Mouse (Mus musculus): Measurements from ENCODE around the gene Cd3d.
"Not testable (repeated sequence)": the region's sequence is repeated elsewhere in the genome, so short reads cannot be mapped to it uniquely, and the experiment has no call there.

Gene Cd3d

GRCm38 (mm10) chr9:44981676-44982075, at the start of gene Cd3d:
Cd3d (plus strand) TSS chr9:44981786.
- DNase-seq, result no peak

DNA sequence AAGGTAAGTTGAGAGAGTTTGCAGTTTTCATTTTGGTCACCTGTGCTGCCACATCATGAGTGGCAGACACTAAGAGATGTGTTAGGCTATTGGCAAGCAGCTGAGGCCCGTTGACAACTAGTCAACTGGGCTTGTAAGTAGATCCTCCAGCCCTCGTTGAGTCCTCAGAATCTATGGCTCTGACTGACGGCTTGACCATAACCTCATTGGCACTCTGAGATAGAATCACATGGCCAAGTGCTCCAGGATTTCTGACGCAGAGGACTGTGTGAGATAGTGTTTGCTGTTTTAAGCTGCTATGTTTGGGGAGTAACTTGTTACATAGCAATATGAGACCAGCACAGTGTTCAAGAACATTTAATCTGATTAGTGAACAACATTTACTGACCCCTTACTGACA, 39.8 kb upstream of the Cd3d start:
- DNase-seq, result peak; percentile 96

- DNase-seq, result peak; percentile 94
These were observed 39.2 kb upstream of the Cd3d start for GRCm38 (mm10) chr9:44942421-44942820.

GRCm38 (mm10) chr9:44946185-44946695, 35.3 kb upstream of the Cd3d start:
- peak; percentile 91 for DNase-seq

DNA sequence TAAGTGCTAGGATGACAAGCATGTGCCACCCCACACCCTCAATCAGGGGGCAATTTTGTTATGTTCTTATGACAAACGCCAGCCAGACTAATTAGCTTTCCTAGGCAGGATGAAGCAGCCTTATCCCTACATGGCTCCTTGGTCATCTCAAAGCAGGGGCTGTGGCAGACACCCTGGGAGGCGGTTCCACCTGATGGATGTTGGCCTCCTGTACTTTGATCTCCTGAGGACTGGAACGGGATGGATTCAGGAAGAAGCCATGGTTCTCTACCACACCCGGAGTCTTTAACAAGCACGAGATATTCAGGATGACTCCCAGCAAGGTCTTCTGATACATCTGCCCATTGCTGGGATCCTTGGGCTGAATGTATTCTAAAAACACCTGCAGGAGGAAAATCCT, 33.8 kb upstream of the Cd3d start:
- DNase-seq, result no peak

DNA sequence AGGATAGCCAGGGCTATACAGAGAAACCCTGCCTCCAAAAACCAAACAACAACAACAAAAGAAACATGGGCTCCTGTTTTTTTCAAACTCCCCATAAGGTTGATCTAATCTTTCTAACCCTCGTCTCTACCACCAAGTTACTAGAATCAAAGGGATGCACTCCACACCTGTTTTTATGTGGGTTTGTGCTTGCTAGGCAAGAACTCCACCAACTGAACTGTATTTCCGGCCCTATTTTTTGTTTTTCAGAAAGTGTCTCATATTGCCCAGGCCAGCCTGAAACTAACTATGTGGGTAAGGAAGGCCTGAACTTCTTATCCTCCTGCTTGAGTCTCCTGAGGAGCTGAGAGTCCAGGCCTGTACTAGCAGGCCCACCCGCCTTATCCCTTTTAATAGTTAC, 27.2 kb upstream of the Cd3d start:
- no peak for DNase-seq

DNA sequence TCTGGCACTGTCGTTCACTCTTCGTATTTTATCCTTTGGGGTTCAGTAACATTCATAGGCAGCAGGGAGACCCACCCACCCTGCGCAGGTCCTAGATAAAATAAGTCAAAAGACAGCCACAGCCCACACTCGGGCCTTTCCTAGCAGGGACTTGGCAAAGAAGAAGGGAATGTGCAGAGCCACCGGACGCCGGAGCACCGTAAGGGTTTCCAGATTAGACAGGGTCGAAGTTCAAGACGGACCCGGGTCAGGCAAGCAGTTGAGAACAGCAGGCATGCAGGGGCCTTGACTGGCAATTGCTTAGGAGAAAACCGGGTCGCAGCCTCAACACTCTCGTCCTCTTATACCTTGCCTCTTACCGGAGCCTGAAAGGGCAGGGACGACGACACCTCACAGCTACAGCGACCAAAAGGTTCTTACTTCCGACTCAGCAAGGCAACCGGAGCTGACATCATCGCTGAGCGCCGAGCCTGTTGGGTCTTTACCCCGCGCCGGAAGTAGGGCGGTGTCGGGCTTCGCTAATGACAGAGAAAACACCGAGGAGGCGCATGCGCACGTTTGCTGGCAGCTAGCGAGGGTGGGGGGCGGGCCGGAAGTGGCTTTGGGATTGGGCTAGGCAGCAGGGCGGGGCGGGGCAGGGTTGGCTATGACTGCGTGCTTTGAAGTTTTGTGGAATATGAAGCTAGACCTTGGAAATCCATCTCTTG, 16.3 kb upstream of the Cd3d start, which contains the start of gene Ube4a:
Ube4a (minus strand) TSS at position 475 of the 707 bp plus-strand sequence.
- peak; percentile 100 for DNase-seq

DNA sequence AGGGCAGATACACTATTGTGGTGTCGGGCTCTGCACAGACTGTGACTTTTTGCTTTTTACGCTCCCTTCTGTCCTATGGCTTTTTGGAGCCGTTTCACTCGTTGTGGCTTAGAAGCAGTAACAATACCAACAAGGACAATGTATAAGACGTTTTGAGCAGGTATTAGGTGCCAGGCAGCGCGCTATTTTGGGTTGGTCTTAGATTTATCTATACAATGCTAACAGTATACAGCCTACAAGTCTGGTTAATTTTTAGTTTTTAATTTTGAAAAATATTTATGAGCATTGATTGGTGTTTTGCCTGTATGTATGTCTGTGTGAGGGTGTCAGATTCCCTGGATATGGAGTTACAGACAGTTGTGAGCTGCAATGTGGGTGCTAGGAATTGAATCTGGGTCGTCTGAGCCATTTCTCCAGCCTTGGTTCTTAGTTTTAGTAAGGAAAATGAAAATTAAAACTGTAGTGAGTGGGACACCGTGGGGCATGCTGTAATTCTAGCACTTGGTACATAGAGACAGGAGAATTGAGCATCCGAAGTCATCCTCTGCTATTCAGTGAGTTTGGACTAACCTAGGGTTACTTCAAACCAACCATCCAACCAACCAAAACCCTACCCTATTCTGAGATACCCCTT, 15.6 kb upstream of the Cd3d start:
- DNase-seq, result no peak

- DNase-seq, result peak; percentile 97
These were observed 14.8 kb upstream of the Cd3d start for GRCm38 (mm10) chr9:44966815-44967242.

GRCm38 (mm10) chr9:44967763-44968162, 13.8 kb upstream of the Cd3d start:
- not testable (repeated sequence) for DNase-seq

- no peak for DNase-seq
These were observed 12.1 kb upstream of the Cd3d start for GRCm38 (mm10) chr9:44969450-44969849.

DNA sequence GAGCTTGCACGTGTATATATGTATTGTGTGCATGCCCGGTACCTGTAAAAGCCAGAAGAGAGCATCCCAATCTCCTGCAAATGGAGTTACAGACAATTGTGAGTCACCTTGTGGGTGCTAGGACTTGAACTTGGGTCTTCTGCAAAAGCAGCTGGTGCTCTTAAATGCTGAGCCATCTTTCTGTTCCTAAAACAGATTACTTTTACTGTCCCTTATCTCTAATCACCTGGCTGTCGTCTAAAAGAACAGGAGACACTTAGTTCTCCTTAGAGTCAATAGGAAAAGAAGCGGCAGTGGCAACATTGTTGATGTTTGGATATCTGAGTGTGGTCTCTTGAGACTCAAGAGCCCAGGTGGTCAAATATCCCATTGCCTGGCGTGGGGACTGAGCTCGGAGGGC, 3.8 kb upstream of the Cd3d start:
- DNase-seq, result no peak

DNA sequence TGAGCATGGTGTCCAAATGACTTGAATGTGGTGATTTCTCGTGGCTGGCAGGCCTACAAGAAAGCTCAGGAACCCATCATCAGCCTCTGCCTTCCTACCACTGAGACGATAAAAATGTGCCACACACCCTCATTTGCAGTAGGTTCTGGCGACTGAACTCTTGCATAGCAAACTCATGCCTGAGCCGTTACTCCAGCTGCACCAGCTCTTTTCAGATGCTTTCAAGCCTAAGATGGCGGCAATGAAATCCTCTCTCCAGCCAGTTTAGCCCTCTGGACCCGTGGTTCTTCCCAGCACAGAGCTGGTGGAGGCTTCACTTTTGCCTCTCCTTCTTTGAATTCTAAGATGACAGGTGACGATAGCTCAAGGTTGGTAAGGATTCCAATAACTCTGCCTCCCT, 1.8 kb upstream of the Cd3d start:
- no peak for DNase-seq

- DNase-seq, result no peak
These were observed 1.3 kb upstream of the Cd3d start, which contains the start of gene Cd3g for GRCm38 (mm10) chr9:44980242-44980641. Cd3g (minus strand) TSS chr9:44980431.

- no peak for DNase-seq
These were observed 482 bp upstream of the Cd3d start for GRCm38 (mm10) chr9:44981104-44981503.

- no peak for DNase-seq
These were observed 495 bp downstream of the Cd3d start for GRCm38 (mm10) chr9:44982081-44982480.

DNA sequence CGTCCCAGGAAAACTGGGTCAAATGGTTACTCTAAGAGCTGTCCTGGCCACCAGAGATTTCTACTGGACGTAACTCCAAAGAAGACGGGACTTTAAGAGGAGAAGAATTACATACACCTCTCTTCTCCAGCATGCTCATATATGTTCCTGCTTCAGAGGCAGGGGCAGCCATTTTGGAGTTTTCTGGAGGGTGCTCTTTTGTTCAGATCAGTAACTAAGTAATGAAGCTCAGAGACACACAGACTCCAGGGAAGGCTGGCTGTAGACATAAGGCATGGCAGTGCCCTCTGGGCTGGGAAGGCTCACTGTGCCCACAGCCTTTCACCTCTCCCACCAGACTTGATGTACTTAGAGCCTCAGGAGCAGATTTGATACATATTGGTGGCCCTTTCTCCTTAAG, 945 bp downstream of the Cd3d start:
- no peak for DNase-seq

DNA sequence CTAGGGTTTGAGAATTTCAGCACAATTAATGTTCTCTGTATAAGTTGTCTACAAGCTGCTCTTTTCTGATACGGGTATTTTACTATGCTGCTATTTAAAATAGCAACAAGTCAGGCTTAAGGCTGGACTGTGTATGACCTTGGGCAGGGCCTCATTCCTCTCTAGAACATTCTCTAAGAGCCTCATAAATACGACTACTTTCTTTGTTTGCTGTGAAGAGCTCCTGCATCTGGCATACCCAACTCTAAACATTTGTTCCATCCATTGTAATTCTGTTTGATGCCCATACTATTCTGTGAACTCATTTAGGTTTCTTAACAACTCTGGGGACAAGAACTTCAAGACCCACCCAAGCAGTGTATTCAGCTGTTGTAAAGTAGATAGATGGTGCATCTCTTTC, 1.4 kb downstream of the Cd3d start:
- DNase-seq, result no peak

DNA sequence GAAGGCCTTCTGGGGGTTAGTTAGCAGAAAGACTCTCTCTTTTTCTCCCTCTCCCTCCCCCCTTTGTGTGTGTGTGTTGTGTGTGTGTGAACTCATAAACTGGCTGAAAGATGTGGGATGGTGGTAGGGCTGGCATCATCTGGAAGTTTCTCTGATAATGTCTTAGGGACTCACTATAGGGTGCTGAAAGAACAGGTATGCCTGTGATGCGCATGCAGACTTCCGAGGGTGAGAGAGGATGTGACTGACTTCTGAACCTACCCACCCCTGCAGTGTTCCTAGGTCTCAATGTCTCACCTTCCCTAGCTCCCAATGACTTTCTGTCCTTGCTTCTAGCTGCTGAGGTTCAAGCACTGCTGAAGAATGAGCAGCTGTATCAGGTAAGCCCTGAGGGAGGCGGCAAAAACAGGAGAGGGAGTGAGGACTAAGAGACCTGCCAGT, 4.2 kb downstream of the Cd3d start:
- no peak for DNase-seq

DNA sequence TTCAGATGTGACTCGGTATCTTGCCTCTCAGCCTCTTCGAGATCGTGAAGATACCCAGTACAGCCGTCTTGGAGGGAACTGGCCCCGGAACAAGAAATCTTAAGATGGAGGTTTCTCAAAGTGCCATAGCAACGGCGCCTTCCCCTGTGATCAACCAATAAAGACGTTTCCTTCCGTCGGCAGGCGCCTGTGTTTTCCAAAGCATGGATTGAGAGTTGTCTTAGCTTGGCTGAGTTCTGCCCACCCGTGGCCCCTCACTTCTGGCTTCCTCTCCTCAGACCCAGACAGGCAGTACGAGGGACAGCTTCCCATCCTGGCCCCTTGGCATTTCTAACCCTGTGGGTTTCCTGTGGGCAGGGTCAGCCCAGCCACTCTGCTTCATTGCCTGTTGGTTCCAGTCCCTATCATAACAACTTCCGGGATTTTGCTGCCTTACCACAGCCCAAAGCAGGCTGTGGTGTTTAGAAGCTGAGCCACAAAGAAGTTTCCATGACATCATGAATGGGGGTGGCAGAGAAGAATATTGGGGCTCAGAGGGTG, 4.7 kb downstream of the Cd3d start:
- DNase-seq, result peak; percentile 96

- DNase-seq, result no peak
These were observed 5.4 kb downstream of the Cd3d start for GRCm38 (mm10) chr9:44986976-44987375.

- no peak for DNase-seq
These were observed 10.2 kb downstream of the Cd3d start for GRCm38 (mm10) chr9:44991821-44992220.

DNA sequence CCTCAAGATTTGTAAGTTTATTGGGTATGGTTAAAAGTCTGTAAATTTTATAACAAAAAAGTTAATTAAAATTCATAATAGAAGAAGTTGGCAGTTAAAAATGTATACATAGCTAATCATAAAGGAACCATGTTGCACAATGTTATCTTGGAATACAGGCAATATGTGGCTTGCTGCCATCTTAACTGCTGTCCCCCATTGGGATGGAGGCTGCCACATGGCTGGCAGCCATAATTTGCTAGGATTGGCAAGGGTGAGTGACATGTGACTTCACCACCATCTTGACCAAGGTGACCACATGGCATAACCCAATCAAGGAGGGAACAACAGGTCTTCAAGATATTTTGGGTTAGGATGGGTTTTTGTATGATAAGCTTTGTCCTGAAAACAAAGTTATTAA, 10.7 kb downstream of the Cd3d start:
- DNase-seq, result no peak

DNA sequence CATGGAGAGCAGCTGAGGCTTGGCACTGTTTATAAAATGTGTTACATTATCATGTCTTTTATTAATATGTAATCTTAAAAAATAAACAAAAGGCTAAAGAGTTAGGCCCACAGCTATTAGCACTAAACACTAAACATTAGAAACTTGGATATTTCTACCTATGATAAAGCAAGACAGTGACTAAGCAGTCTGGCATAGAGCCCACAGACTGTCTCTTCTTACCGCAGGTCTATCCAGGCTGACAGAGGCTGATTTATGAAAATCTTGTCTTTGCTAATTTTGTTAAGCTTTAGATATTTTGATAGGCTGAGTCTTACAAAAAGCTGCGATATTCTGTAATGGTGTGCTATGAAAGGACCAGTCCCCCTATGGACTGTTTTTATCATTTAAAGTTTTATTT, 11.7 kb downstream of the Cd3d start:
- no peak for DNase-seq
